Mouse (Mus musculus) ovary, adult 18-20 months (tissue): Measurements from ENCODE around the gene Gramd2.

Source experiments
- DNase-seq: peaks from one replicate; pipeline ENCODE4 v3.0.0; 2022; ENCODE audit warnings: low spot score, mixed read lengths

Gene Gramd2

GRCm38 (mm10) chr9:59668473-59668872, 11.5 kb upstream of the Gramd2 start:
- no peak for DNase-seq

GRCm38 (mm10) chr9:59669172-59669571, 10.8 kb upstream of the Gramd2 start:
- no peak for DNase-seq

GRCm38 (mm10) chr9:59672195-59672894, 7.6 kb upstream of the Gramd2 start:
- no peak for DNase-seq

GRCm38 (mm10) chr9:59673427-59673826, 6.5 kb upstream of the Gramd2 start:
- DNase-seq = no peak

GRCm38 (mm10) chr9:59675598-59675997, 4.3 kb upstream of the Gramd2 start:
- DNase-seq = no peak

- no peak for DNase-seq
Observed at GRCm38 (mm10) chr9:59678313-59678712, 1.6 kb upstream of the Gramd2 start.

GRCm38 (mm10) chr9:59680534-59680875, 561 bp downstream of the Gramd2 start:
- no peak for DNase-seq

- DNase-seq = no peak
Observed at GRCm38 (mm10) chr9:59684020-59684419, 4.1 kb downstream of the Gramd2 start.

- no peak for DNase-seq
Observed at GRCm38 (mm10) chr9:59687416-59688046, 7.6 kb downstream of the Gramd2 start.

GRCm38 (mm10) chr9:59691635-59692094, 11.7 kb downstream of the Gramd2 start:
- peak; percentile 78 for DNase-seq

- DNase-seq = peak; percentile 15
Observed at GRCm38 (mm10) chr9:59692145-59692544, 12.2 kb downstream of the Gramd2 start.

- no peak for DNase-seq
Observed at GRCm38 (mm10) chr9:59694571-59695450, 14.9 kb downstream of the Gramd2 start.

GRCm38 (mm10) chr9:59695451-59695813, 15.5 kb downstream of the Gramd2 start:
- no peak for DNase-seq

- DNase-seq = no peak
Observed at GRCm38 (mm10) chr9:59696381-59696780, 16.4 kb downstream of the Gramd2 start.

- no peak for DNase-seq
Observed at GRCm38 (mm10) chr9:59701094-59701493, 21.1 kb downstream of the Gramd2 start.

GRCm38 (mm10) chr9:59703099-59703498, 23.2 kb downstream of the Gramd2 start:
- DNase-seq = no peak

GRCm38 (mm10) chr9:59706850-59707825, 27.2 kb downstream of the Gramd2 start:
- no peak for DNase-seq

GRCm38 (mm10) chr9:59709225-59709624, 29.3 kb downstream of the Gramd2 start:
- peak; percentile 24 for DNase-seq

GRCm38 (mm10) chr9:59716275-59716898, 36.4 kb downstream of the Gramd2 start:
- no peak for DNase-seq

GRCm38 (mm10) chr9:59718237-59718636, 38.3 kb downstream of the Gramd2 start:
- DNase-seq = no peak

- no peak for DNase-seq
Observed at GRCm38 (mm10) chr9:59721144-59721543, 41.2 kb downstream of the Gramd2 start.
